Mouse (Mus musculus): ENCODE results near the gene Lrwd1. TPM values are rescaled to one million over a fixed set of nuclear protein-coding genes. Genes with fewer than 3 reads are reported as not detected.

The Lrwd1 gene
- polyA plus RNA-seq, 1 experiment, result 22.5 TPM

DNA sequence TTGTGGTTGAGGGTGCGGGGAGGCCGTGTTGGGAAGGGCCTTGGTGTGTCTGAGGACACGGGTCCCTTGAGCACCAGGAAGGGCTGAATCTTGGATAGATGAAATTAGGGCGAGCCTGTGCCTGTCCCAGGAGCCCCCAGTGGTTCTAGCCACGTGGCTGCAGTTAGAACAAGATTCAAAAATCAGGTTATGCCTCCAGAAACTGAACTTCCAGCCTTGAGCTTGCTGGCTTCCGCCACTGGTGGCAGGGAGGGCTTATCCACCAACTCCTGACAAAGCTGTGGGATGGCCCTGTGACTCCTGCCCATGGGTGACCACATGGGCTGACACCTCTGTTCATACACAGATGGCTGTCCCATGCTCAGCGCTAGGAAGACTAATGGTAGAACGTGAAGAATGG, 11.8 kb upstream of the Lrwd1 start:
- H3K4me3 ChIP-seq (ENCODE audit: insufficient read depth, low read length), result no peak overlapping the region
- TF ChIP-seq POLR2A (IDR thresholded peaks at IDR 0.05; ENCODE audit: low read depth, low read length) (no peak), CTCF (IDR thresholded peaks at IDR 0.05; ENCODE audit: borderline replicate concordance, insufficient read depth, low read length) (no peak)
- no peak overlapping the region for H3K27ac ChIP-seq (ENCODE audit: insufficient read depth, low read length)
- no peaks in the 10 kb centered on the region for H3K4me1 ChIP-seq (ENCODE audit: control insufficient read depth, insufficient read depth, low read length)

DNA sequence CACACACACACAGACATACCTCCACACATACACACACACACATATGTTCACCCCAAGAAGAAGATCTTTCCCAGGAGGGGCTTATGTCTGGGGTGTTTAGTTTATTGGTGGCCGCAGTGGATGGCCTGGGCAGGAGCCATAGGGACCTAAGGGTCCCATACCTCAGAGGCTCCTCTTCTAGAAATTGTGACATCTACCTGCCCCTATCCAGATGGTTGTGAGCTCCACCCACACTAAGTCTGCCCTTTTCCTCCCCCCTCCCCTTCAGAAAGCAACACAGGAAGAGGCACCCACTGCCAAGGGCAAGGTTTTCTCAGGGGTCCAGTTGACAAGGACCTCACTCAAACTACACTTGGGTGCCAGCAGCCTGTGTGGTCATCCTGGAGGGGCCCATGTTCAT, 11.1 kb upstream of the Lrwd1 start:
- H3K4me1 ChIP-seq (ENCODE audit: control insufficient read depth, insufficient read depth, low read length), result no peaks in the 10 kb centered on the region
- H3K27ac ChIP-seq (ENCODE audit: insufficient read depth, low read length), result no peak overlapping the region
- TF ChIP-seq CTCF (IDR thresholded peaks at IDR 0.05; ENCODE audit: borderline replicate concordance, insufficient read depth, low read length) (no peak), POLR2A (IDR thresholded peaks at IDR 0.05; ENCODE audit: low read depth, low read length) (no peak)
- no peak overlapping the region for H3K4me3 ChIP-seq (ENCODE audit: insufficient read depth, low read length)

DNA sequence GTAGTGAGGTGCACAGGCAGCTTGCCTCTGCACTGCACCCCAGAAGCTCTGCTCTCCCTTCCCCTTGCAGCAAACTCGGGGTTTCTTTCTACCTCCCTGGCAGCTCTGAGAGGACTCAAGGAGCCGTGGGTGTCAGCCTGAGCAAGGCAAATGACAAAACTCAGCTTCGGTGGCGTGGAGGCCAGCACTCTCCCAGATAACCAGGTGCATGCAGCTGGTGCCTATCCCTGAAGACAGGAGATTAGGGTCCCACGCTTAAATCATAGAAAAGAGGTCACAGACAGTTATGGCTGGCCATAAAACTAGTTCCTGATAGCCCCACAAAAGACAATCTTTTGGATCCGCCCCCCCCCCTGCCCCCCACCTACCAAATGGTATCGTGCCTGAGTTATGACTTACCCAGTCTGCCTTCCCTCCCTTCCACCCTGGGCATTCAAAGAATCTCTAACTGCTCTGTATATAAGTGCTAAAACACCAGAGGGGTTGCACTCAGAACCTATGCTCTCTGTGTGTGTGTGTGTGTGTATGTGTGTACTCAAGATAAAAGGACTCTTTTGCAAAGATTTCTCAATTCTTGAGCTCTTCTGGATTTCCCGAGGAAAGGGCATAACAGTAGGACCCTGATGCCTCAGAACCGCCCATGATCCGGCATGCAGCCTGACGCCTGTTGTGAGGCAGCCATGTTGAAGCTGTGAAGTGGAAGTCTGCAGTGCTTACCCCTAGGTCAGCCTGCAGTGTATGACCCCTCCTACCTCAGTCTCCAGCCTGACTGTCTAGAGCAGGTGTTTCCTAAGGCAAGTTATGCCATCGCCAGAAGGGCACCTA, 8.9 kb upstream of the Lrwd1 start:
- no peak overlapping the region for H3K27ac ChIP-seq (ENCODE audit: insufficient read depth, low read length)
- no peaks in the 10 kb centered on the region for H3K4me1 ChIP-seq (ENCODE audit: control insufficient read depth, insufficient read depth, low read length)
- no peak for TF ChIP-seq CTCF (IDR thresholded peaks at IDR 0.05; ENCODE audit: borderline replicate concordance, insufficient read depth, low read length)
- TF ChIP-seq POLR2A (IDR thresholded peaks at IDR 0.05; ENCODE audit: low read depth, low read length), result no peak
- no peak overlapping the region for H3K4me3 ChIP-seq (ENCODE audit: insufficient read depth, low read length)

GRCm38 (mm10) chr5:136143161-136143755, 7.4 kb upstream of the Lrwd1 start:
- Histone ChIP-seq H3K4me1 (ENCODE audit: control insufficient read depth, insufficient read depth, low read length) (no peaks in the 10 kb centered on the region), H3K27ac (ENCODE audit: insufficient read depth, low read length) (no peak overlapping the region), H3K4me3 (ENCODE audit: insufficient read depth, low read length) (no peak overlapping the region)
- TF ChIP-seq CTCF (IDR thresholded peaks at IDR 0.05; ENCODE audit: borderline replicate concordance, insufficient read depth, low read length) (no peak), POLR2A (IDR thresholded peaks at IDR 0.05; ENCODE audit: low read depth, low read length) (no peak)

GRCm38 (mm10) chr5:136142746-136143145, 6.9 kb upstream of the Lrwd1 start:
- no peak for TF ChIP-seq CTCF (IDR thresholded peaks at IDR 0.05; ENCODE audit: borderline replicate concordance, insufficient read depth, low read length)
- TF ChIP-seq POLR2A (IDR thresholded peaks at IDR 0.05; ENCODE audit: low read depth, low read length), result no peak
- no peak overlapping the region for H3K4me3 ChIP-seq (ENCODE audit: insufficient read depth, low read length)

GRCm38 (mm10) chr5:136140057-136140482, 4.2 kb upstream of the Lrwd1 start:
- no peaks in the 10 kb centered on the region for H3K4me1 ChIP-seq (ENCODE audit: control insufficient read depth, insufficient read depth, low read length)
- H3K4me3 ChIP-seq (ENCODE audit: insufficient read depth, low read length), result no peak overlapping the region
- TF ChIP-seq CTCF (IDR thresholded peaks at IDR 0.05; ENCODE audit: borderline replicate concordance, insufficient read depth, low read length) (no peak), POLR2A (IDR thresholded peaks at IDR 0.05; ENCODE audit: low read depth, low read length) (no peak)
- H3K27ac ChIP-seq (ENCODE audit: insufficient read depth, low read length), result no peak overlapping the region

More at GRCm38 (mm10) chr5:136142746-136143145, 6.9 kb upstream of the Lrwd1 start:
- no peaks in the 10 kb centered on the region for H3K4me1 ChIP-seq (ENCODE audit: control insufficient read depth, insufficient read depth, low read length)
- no peak overlapping the region for H3K27ac ChIP-seq (ENCODE audit: insufficient read depth, low read length)

GRCm38 (mm10) chr5:136139393-136139792, 3.5 kb upstream of the Lrwd1 start:
- no peak overlapping the region for H3K4me3 ChIP-seq (ENCODE audit: insufficient read depth, low read length)
- 0 out of 2 replicates have a peak, but pooled peaks cover 2% of the 10 kb centered on the region for H3K4me1 ChIP-seq (ENCODE audit: control insufficient read depth, insufficient read depth, low read length)
- TF ChIP-seq POLR2A (IDR thresholded peaks at IDR 0.05; ENCODE audit: low read depth, low read length) (no peak), CTCF (IDR thresholded peaks at IDR 0.05; ENCODE audit: borderline replicate concordance, insufficient read depth, low read length) (no peak)
- H3K27ac ChIP-seq (ENCODE audit: insufficient read depth, low read length), result no peak overlapping the region

- TF ChIP-seq POLR2A (IDR thresholded peaks at IDR 0.05; ENCODE audit: low read depth, low read length) (no peak), CTCF (IDR thresholded peaks at IDR 0.05; ENCODE audit: borderline replicate concordance, insufficient read depth, low read length) (peak; percentile 65; the same call in 1 of the 2 replicates)
- no peak overlapping the region for H3K27ac ChIP-seq (ENCODE audit: insufficient read depth, low read length)
- H3K4me1 ChIP-seq (ENCODE audit: control insufficient read depth, insufficient read depth, low read length), result 0 out of 2 replicates have a peak, but pooled peaks cover 2% of the 10 kb centered on the region
- H3K4me3 ChIP-seq (ENCODE audit: insufficient read depth, low read length), result no peak overlapping the region
Measured at GRCm38 (mm10) chr5:136137658-136138274, 1.9 kb upstream of the Lrwd1 start.

- Histone ChIP-seq H3K27ac (ENCODE audit: insufficient read depth, low read length) (peak overlapping the region; percentile 45; the same call in 1 of the 2 replicates), H3K4me1 (ENCODE audit: control insufficient read depth, insufficient read depth, low read length) (0 out of 2 replicates have a peak, but pooled peaks cover 2% of the 10 kb centered on the region), H3K4me3 (ENCODE audit: insufficient read depth, low read length) (peak overlapping the region; percentile 88)
- TF ChIP-seq POLR2A (IDR thresholded peaks at IDR 0.05; ENCODE audit: low read depth, low read length) (no peak), CTCF (IDR thresholded peaks at IDR 0.05; ENCODE audit: borderline replicate concordance, insufficient read depth, low read length) (no peak)
Measured at GRCm38 (mm10) chr5:136136292-136136990, 567 bp upstream of the Lrwd1 start.

Measured in embryonic fibroblast, embryonic 13.5 days (primary cell).